15 mouse cellular contexts compared by ENCODE assay signal in genomic region chr11:80295785-80296184, GRCm38 (mm10).
"Had no signal": no experiment of that assay in that cellular context is flagged by ENCODE, and none has a peak within 500 bp of the region (broad histone marks: within the 10 kb centered on the region; RNA-seq: fewer than 3 reads in every experiment).

No protein-coding gene starts in this region.

- H3K4me3 ChIP-seq: layer of hippocampus, adult 2 months; liver, embryonic 15.5 days; midbrain, embryonic 13.5 days; myocyte; neural tube, embryonic 12.5 days; stomach, embryonic 15.5 days had no signal

- DNase-seq: kidney, adult 8-10 months; lung, adult 2 months; retina, postnatal 1 day; right cerebral cortex, postnatal 14 days; thymus, adult 2 months; thymus, postnatal 25 days had no signal

- H3K4me2 ChIP-seq: liver, embryonic 11.5 days; liver, embryonic 15.5 days; midbrain, embryonic 13.5 days; neural tube, embryonic 12.5 days; stomach, embryonic 15.5 days had no signal

- H3K9ac ChIP-seq: liver, embryonic 15.5 days; midbrain, embryonic 13.5 days; neural tube, embryonic 12.5 days; stomach, embryonic 15.5 days had no signal

- H3K27ac ChIP-seq: kidney, postnatal 0 days; layer of hippocampus, adult 2 months; liver, embryonic 15.5 days; midbrain, embryonic 13.5 days; neural tube, embryonic 12.5 days; stomach, embryonic 15.5 days had no signal

- H3K36me3 ChIP-seq: liver, embryonic 15.5 days; midbrain, embryonic 13.5 days; neural tube, embryonic 12.5 days; stomach, embryonic 15.5 days had no signal

- H3K9me3 ChIP-seq: liver, embryonic 15.5 days; midbrain, embryonic 13.5 days; neural tube, embryonic 12.5 days; stomach, embryonic 15.5 days had no signal

- ATAC-seq: intestine, postnatal 0 days; midbrain, embryonic 13.5 days had no signal
